Mouse (Mus musculus) left cerebral cortex, postnatal 36 days (tissue): ENCODE measurements at regions not wholly inside any gene's neighbourhood (a gene's known extent, or its start where the extent isn't known, plus 50 kb on each side); places are given as distances from the start of the nearest gene placed in this dataset.

Experiments
- DNase-seq, 2 experiments: peaks; one replicate each; pipeline ENCODE4 v3.0.0; 2021 to 2022; ENCODE audit warnings: low spot score in 2 of 2, mixed read lengths in 1 of 2
- intact Hi-C: fragments of 180-260 bp; cut with DNase I; formaldehyde crosslinking; loops from one replicate; pipeline ENCODE4 v1.15.1; 2025

DNA sequence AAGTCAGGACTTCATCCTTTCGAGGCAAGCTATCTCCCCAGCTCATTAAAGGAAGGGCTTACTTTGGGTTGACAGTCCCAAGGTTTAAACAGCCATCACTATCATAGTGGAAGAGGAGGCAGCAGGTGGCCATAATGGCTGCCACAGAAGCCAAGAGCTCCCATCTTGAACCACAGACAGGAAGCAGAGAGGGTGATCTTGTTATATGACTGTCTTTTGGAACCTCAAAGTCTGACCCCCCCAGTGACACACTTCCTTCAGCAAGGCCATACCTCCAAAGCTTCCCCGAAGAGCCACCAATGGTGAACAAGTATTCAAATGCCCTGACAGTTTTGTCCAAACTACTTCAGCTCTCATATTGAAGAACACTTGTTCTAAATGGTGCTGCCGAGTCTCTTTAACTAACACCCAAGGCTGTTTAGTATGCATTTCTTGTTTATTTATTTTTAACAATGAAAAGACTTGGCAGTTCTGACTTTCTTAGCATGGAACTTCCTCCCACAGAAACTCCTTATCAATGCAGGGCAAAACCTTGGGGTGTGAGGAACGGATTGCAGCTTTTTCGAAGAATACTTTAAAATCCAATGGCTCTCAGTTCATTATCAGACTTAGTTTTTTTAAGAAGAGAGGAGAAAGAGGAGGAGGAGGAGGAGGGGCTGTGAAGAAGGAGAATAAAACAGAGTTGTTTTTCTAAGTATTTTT is 79.8 kb upstream of the Tnik start:
- intact Hi-C loops, result loop anchor here (5.0 kb wide), 1 partner anchor 49 kb away; no protein-coding TSS in a partner anchor
- DNase-seq, result no peak

DNA sequence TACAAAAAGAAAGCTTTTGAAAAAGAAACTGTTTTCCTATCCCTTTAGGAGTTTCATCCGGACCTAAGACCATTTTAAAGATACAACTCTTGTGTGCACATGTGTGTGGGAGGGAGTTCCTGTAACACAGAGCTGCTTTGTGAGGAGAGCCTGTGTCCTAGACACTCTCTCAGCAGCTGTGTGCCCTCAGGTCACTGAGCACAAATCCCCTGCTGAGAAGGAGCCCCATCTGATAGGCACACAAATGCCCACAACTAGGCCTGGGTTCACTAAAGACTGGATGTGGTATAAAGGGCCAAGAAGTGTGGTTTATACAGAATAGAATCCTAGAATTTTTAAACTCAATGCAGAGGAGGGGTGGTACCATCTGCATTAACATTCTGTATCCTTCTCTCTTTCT is 77.5 kb upstream of the Tnik start:
- intact Hi-C loops, result no loop called here
- DNase-seq, result no peak

DNA sequence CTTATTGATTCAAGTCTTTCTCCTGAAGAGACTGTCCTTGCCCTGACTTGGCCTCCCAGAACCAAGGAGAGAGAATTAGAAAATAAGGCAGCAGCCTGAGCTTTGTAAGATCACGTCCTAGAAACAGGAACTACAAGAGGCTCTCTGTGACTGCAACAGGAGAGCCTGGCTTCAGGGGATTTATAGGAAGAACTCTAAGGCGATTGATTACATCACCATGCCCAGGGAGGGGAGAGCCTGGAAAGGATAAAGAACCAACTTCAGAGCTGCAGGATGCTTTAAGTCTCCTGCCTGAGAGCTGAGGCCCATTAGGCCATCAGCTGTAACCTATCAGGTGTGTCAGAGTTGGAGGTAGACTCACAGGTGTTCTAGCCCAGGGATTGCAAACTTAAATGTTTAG is 77.1 kb upstream of the Tnik start:
- intact Hi-C loops, result no loop called here
- no peak for DNase-seq

DNA sequence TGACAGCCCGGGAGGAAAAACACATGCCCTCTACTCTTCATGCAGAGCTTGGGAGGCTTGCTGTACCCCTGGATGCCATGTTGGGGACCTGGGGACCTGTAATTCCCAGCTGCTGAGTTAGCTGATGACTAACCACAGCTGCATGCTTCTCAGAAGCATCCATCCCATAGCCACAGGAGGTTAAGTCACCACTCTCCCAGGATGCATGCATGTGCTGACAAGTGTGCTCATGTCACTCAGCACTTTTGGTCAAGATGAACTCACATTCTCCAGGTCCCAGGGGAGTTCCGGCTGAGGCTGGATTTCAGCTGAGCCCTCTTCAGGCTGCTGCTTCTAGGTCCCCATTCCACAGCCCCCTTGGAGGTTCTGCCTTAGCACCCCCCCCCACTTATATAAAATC is 73.6 kb upstream of the Tnik start:
- DNase-seq, result no peak
- intact Hi-C loops, result no loop called here

DNA sequence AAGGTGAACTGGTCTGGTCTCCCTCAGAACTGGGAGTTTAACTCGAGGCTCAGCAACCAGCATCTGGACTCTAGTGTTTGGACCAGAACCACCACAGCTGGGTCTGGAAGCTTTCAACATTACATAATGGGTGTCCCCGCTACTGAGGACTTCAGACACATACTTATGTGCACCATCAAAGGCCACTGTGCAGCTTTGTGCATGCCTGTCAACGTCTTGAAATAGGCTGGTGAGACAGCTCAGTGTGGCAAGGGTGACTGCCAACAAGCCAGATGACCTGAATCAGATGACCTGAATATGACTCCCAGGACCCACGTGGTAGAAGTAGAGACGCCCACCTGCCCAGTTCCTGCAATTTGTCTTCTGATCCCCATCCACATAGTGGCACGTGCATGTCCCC is 72.8 kb upstream of the Tnik start:
- DNase-seq, result no peak
- intact Hi-C loops, result no loop called here

GRCm38 (mm10) chr3:28194388-28194970 is 68.5 kb upstream of the Tnik start:
- DNase-seq, result no peak
- intact Hi-C loops, result no loop called here

- intact Hi-C loops, result no loop called here
- no peak for DNase-seq
Measured at GRCm38 (mm10) chr3:28196786-28197185, 66.2 kb upstream of the Tnik start.

DNA sequence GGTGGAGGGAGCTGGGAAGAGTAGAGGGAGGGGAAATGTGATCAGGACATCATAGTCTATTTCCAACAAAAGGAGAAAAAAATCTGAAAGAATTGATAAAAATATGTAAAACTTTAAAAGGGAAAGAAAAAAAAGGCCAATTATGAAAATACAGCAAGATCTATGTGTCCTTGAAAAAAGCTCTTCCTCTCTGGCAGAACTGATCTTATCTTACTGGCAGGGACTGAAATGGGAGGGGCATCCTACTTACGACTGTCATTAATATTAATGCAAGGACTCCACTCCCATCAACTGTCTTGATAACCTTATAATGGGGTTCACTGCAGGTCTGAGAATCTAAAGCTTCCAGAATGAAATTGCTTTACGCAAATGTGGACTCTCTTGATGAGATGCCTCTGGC is 53.7 kb upstream of the Tnik start:
- DNase-seq, result no peak

DNA sequence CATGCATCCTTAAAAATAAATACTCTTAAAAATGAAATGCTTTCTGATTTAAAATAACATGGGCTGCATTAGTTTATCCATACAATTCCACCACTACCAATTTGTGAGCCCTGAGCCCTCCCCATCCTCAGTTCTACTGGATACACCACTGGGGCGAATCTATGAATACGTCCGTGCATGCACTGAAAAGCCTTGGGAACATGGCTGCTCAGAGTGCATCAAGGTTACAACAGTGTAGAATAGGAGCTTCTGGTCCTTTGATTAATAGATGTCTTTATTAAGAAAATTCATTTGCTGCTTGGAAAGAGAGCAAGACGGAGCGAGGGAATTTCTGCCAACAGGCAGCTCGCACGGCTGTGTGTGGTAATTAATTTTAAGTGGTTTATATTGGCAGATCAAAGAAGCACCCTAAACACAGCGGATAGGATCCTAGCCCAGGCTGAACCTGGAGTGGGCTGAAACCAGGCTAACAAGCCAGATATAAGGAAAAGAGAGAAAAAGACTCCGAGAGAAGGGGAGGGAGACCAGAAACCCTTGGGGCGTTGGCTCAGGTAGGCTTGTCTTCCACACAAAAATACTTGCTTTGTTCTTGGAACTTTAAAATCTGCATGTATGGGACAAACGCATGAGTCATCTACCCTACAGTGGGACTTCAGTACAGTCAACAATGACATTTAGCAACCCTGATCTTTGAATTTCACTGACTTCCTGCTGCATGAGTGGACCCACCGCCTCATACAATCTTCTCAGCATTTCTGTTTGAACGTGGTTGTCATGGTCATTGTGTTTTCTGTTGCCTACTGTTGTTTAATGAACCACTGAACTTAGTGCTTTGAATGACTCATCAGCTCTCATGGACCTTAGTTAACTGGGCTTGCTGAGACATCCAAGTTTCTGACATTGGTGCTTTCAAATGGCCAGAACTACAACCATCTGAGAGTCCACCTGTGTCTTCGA is 51.9 kb upstream of the Tnik start:
- no peak for DNase-seq
- intact Hi-C loops, result no loop called here

More for the DNA sequence above, 53.7 kb upstream of the Tnik start:
- intact Hi-C loops, result no loop called here
